Mouse (Mus musculus) myocyte (in vitro differentiated cells): Measurements from ENCODE around the gene Ncl. TPM values are rescaled to one million over a fixed set of nuclear protein-coding genes. Genes with fewer than 3 reads are reported as not detected.

Source experiments
- H3K27me3 ChIP-seq: one replicate; pipeline ENCODE4 v1.6.1; 2011; ENCODE audit not compliant: control insufficient read depth, insufficient read depth, insufficient read length
- H3K36me3 ChIP-seq: one replicate; pipeline ENCODE4 v1.6.1; 2011; ENCODE audit not compliant: control insufficient read depth, insufficient read depth
- H3K4me2 ChIP-seq: one replicate; pipeline ENCODE4 v1.6.1; 2011; ENCODE audit warnings: low read depth, control low read depth
- H3K4me3 ChIP-seq: one replicate; pipeline ENCODE4 v1.5.1; 2011; ENCODE audit warnings: mild to moderate bottlenecking, control low read depth, moderate library complexity
- H3K79me2 ChIP-seq: one replicate; pipeline ENCODE4 v1.6.1; 2011; ENCODE audit not compliant: control insufficient read depth, insufficient read depth
- H3ac ChIP-seq: one replicate; pipeline ENCODE4 v1.6.1; 2011; ENCODE audit not compliant: control insufficient read depth, insufficient read length
- CEBPB ChIP-seq: IDR thresholded peaks from 2 replicates; pipeline ENCODE4 v1.6.1; 2011; ENCODE audit warnings: mild to moderate bottlenecking, moderate library complexity; ENCODE audit not compliant: poor library complexity, insufficient read depth, severe bottlenecking
- E2F4 ChIP-seq: IDR thresholded peaks from one replicate; pipeline ENCODE4 v1.6.1; 2011; ENCODE audit warnings: mild to moderate bottlenecking, control low read depth, moderate library complexity; ENCODE audit not compliant: insufficient read depth
- MAX ChIP-seq: IDR thresholded peaks from one replicate; pipeline ENCODE4 v1.6.1; 2011; ENCODE audit warnings: low read depth, mild to moderate bottlenecking, control low read depth
- MYOD1 ChIP-seq, 3 experiments: IDR thresholded peaks; one replicate each; pipeline ENCODE4 v1.6.1; 2011; ENCODE audit warnings: control low read depth in 2 of 3, low read depth in 2 of 3, mild to moderate bottlenecking in 2 of 3, moderate library complexity in 1 of 3; ENCODE audit not compliant: insufficient read length in 2 of 3, control insufficient read depth in 1 of 3
- MYOG ChIP-seq, 3 experiments: IDR thresholded peaks; one replicate each; pipeline ENCODE4 v1.6.1; 2011; ENCODE audit warnings: control low read depth in 2 of 3, low read depth in 2 of 3, mild to moderate bottlenecking in 2 of 3; ENCODE audit not compliant: insufficient read length in 2 of 3, control insufficient read depth in 1 of 3, insufficient read depth in 1 of 3
- POLR2A ChIP-seq: IDR thresholded peaks from one replicate; pipeline ENCODE4 v1.6.1; 2011; ENCODE audit warnings: low read depth, mild to moderate bottlenecking, control low read depth, moderate library complexity; ENCODE audit not compliant: insufficient read length
- POLR2AphosphoS2 ChIP-seq: IDR thresholded peaks from one replicate; pipeline ENCODE4 v1.6.1; 2011; ENCODE audit warnings: low read depth, control low read depth; ENCODE audit not compliant: insufficient read length
- REST ChIP-seq: IDR thresholded peaks from one replicate; pipeline ENCODE4 v1.6.1; 2011; ENCODE audit warnings: mild to moderate bottlenecking, control low read depth, moderate library complexity; ENCODE audit not compliant: insufficient read depth, insufficient read length
- SRF ChIP-seq: IDR thresholded peaks from one replicate; pipeline ENCODE4 v1.6.1; 2011; ENCODE audit warnings: low read depth; ENCODE audit not compliant: control insufficient read depth, insufficient read length
- TCF12 ChIP-seq: IDR thresholded peaks from one replicate; pipeline ENCODE4 v1.6.1; 2011; ENCODE audit warnings: mild to moderate bottlenecking, control low read depth; ENCODE audit not compliant: poor library complexity, insufficient read depth, severe bottlenecking
- TCF3 ChIP-seq: IDR thresholded peaks from one replicate; pipeline ENCODE4 v1.6.1; 2011; ENCODE audit warnings: low read depth, control low read depth; ENCODE audit not compliant: insufficient read length
- USF1 ChIP-seq: IDR thresholded peaks from one replicate; pipeline ENCODE4 v1.6.1; 2011; ENCODE audit warnings: low read depth, mild to moderate bottlenecking, control low read depth, moderate library complexity
- polyA plus RNA-seq: library from polyadenylated mRNA; unstranded; fragments of >200 nt; fragmentation: generic; extraction: Trizol; gene quantifications from one replicate; pipeline ENCODE4 v1.2.1, GENCODE M21; 2012; ENCODE audit warnings: missing spikeins

Ncl gene
- 131 TPM for polyA plus RNA-seq

DNA sequence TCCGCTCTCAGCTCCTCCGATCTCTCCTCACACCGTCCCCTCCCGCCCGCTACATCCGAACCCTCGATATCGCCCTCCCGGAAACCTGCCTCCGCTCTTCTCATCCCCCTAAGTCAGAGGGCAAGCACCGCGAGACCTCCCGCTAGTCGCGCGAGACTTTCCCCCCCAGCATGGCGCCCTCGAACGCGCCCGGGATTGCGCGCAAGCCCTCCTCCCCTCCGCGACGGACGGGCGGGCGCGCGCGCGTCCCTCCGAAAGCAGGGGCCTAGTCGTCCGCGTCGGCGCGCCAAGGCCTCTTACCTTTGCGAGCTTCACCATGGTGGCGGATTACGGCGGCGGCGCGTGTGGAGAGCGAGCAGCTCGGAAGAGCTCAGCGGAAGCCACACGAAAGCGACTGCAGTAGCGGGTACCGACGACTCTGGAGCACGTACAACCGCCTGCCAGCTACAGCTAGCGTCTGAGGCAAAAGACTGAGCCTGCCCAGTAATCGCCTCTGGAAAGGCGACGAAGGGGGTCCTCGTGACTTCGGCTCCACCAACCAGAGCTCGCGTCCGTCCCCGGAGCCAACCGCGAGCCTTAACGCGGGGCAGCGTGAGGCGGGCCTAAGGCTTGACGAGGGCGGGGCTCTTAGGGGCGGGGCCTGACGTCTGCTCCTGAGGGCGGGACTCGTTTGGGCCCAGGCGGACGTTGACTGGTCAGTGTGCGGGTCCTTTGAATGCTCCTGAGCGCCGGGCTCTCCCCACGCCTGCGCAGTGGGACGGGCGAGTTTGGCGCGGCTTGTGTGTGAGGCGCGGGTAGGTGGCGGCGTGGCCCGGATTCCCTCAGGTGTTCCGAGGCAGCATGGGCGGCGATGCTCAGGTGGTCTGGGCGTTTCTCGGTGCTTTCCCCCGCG lies at the start of gene Ncl:
Ncl (minus strand) TSS at position 495 of the 892 bp plus-strand sequence.
- TF ChIP-seq MAX = no peak
- peak; percentile 88 for TF ChIP-seq USF1
- peak; percentile 40 for TF ChIP-seq SRF
- no peak for TF ChIP-seq MYOD1 (IDR thresholded peaks at IDR 0.05; ENCODE audit: control insufficient read depth in 1 of 3, insufficient read length in 2 of 3, low read depth in 2 of 3)
- peak; percentile 56 for TF ChIP-seq E2F4
- no peak for TF ChIP-seq TCF12
- TF ChIP-seq CEBPB = peak; percentile 17; the same call in 1 of the 2 replicates
- peak in 1 of 3 experiments; percentile 9 for TF ChIP-seq MYOG (IDR thresholded peaks at IDR 0.05; ENCODE audit: control insufficient read depth in 1 of 3, insufficient read depth in 1 of 3, insufficient read length in 2 of 3, low read depth in 2 of 3)
- TF ChIP-seq REST = peak; percentile 54
- TF ChIP-seq TCF3 = no peak
- peak; percentile 84 for TF ChIP-seq POLR2A
- peak; percentile 95 for TF ChIP-seq POLR2AphosphoS2
- Histone ChIP-seq H3K4me2 (peak within 1 kb of the TSS; percentile 92), H3K4me3 (peak within 1 kb of the TSS; percentile 95), H3K36me3 (peaks cover 34% of the 10 kb centered on the region), H3ac (peak within 1 kb of the TSS; percentile 56), H3K79me2 (peaks cover 38% of the 10 kb centered on the region), H3K27me3 (no peaks in the 10 kb centered on the region)

DNA sequence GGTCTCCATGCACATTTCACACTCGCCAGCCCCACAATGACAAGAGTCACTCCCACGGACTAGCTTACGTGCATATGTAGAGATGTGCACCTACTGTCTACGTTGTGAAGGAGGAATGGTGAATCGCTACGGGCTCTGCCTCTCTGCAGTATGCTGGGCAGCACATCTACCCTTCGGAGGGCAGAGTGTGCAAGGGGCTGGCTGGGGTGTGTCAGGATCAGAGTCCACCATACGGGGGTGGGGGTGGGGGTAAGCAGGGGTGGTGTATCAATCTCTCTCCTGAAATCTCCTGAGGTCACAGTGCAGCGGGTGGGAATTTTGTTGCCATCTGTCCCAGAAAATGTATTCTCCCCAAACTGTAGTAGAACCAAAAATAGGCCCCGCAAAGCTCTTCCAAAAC lies 49.3 kb upstream of the Ncl start:
- H3K4me2 ChIP-seq = no peak overlapping the region
- H3ac ChIP-seq = no peak overlapping the region
- H3K36me3 ChIP-seq = no peaks in the 10 kb centered on the region
- TF ChIP-seq REST = no peak
- TF ChIP-seq TCF3 = no peak
- TF ChIP-seq POLR2A = no peak
- no peak for TF ChIP-seq CEBPB
- TF ChIP-seq MYOG (IDR thresholded peaks at IDR 0.05; ENCODE audit: control insufficient read depth in 1 of 3, insufficient read depth in 1 of 3, insufficient read length in 2 of 3, low read depth in 2 of 3) = no peak
- TF ChIP-seq E2F4 = no peak
- no peak for TF ChIP-seq SRF
- no peak for TF ChIP-seq MAX
- TF ChIP-seq TCF12 = no peak
- TF ChIP-seq POLR2AphosphoS2 = no peak
- TF ChIP-seq USF1 = no peak
- no peak for TF ChIP-seq MYOD1 (IDR thresholded peaks at IDR 0.05; ENCODE audit: control insufficient read depth in 1 of 3, insufficient read length in 2 of 3, low read depth in 2 of 3)
- peaks cover 4% of the 10 kb centered on the region for H3K27me3 ChIP-seq
- H3K79me2 ChIP-seq = no peaks in the 10 kb centered on the region
- H3K4me3 ChIP-seq = no peak overlapping the region

DNA sequence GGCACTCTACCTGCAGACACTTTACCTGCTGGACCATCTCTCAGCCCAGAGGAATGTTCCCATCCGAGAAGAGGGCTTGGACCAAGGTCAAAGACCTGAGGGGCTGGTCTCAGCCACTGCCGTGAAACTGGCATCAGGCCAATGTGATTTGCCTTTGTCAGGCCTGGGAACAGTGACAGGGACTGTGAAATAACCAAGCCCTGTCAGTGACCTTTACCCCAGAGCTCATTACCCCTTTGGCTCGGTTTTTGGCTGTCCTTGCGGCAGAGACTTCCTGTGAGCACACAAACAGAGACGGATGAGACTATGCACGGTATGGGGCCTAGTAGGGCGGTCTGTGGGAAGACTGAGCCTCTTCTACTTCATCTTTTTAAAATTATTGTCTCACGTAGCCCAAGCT lies 47.7 kb upstream of the Ncl start:
- TF ChIP-seq E2F4 (no peak), CEBPB (no peak), USF1 (no peak), POLR2A (no peak), MYOD1 (IDR thresholded peaks at IDR 0.05; ENCODE audit: control insufficient read depth in 1 of 3, insufficient read length in 2 of 3, low read depth in 2 of 3) (no peak), REST (no peak), POLR2AphosphoS2 (no peak), MYOG (IDR thresholded peaks at IDR 0.05; ENCODE audit: control insufficient read depth in 1 of 3, insufficient read depth in 1 of 3, insufficient read length in 2 of 3, low read depth in 2 of 3) (no peak), TCF12 (no peak), SRF (no peak), TCF3 (no peak)
- Histone ChIP-seq H3K79me2 (no peaks in the 10 kb centered on the region), H3ac (no peak overlapping the region), H3K36me3 (no peaks in the 10 kb centered on the region), H3K27me3 (peaks cover 4% of the 10 kb centered on the region), H3K4me3 (no peak overlapping the region), H3K4me2 (no peak overlapping the region)

DNA sequence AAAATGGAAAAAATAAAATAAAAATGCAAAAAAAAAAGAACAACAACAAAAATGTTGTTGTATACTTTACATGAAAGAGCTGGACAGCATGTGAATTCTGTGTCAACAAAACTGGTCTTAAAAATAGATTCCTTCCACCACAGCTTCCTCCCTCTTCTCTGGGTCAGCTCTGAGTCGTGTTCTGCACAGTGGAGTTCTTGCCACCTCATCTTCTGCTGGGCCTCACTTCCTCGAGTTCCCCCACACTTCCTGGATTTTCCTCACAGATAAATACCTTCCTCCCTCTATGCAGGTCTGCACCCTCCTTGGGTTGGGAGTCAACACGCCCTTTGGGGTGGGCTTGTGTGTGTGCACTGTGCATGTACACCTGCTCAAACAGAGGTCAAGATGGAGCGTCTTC lies 47.1 kb upstream of the Ncl start:
- H3K79me2 ChIP-seq = no peaks in the 10 kb centered on the region
- H3K4me3 ChIP-seq = no peak overlapping the region
- H3K36me3 ChIP-seq = no peaks in the 10 kb centered on the region
- peaks cover 4% of the 10 kb centered on the region for H3K27me3 ChIP-seq
- H3ac ChIP-seq = no peak overlapping the region
- H3K4me2 ChIP-seq = no peak overlapping the region
- TF ChIP-seq USF1 (no peak), E2F4 (no peak), MYOG (IDR thresholded peaks at IDR 0.05; ENCODE audit: control insufficient read depth in 1 of 3, insufficient read depth in 1 of 3, insufficient read length in 2 of 3, low read depth in 2 of 3) (no peak), TCF12 (no peak), SRF (no peak), TCF3 (no peak), REST (no peak), MAX (no peak), MYOD1 (IDR thresholded peaks at IDR 0.05; ENCODE audit: control insufficient read depth in 1 of 3, insufficient read length in 2 of 3, low read depth in 2 of 3) (no peak)
